Mouse (Mus musculus) intestine, embryonic 16.5 days (tissue): ENCODE measurements around the gene Klhl9. TPM values are rescaled to one million over a fixed set of nuclear protein-coding genes. Genes with fewer than 3 reads are reported as not detected.
A peak's percentile ranks its signal among the peaks of the same experiment; 100 is the strongest.
"Not testable (repeated sequence)": the region's sequence is repeated elsewhere in the genome, so short reads cannot be mapped to it uniquely, and the experiment has no call there.

Experiments used
- ATAC-seq: fragments of 200-750 bp; cut with Nextera tagmentation; 2 replicates; pipeline ENCODE4 v1.8.0; 2017; ENCODE audit warnings: moderate TSS enrichment, moderate library complexity
- H3K27ac ChIP-seq: fragments of 300-500 bp; sonication (generic); 2 replicates; pipeline ENCODE4 v1.5.1; 2014; ENCODE audit warnings: mild to moderate bottlenecking, low read length
- H3K27me3 ChIP-seq: fragments of 300-500 bp; sonication (generic); replicated peaks from 2 replicates; pipeline ENCODE4 v1.6.1; 2014; ENCODE audit warnings: low read length, control low read depth, mixed read lengths; ENCODE audit not compliant: control insufficient read depth, insufficient read depth
- H3K36me3 ChIP-seq: fragments of 300-500 bp; sonication (generic); 2 replicates; pipeline ENCODE4 v1.6.1; 2014; ENCODE audit warnings: low read length, control low read depth; ENCODE audit not compliant: control insufficient read depth, insufficient read depth
- H3K4me1 ChIP-seq: fragments of 300-500 bp; sonication (generic); 2 replicates; pipeline ENCODE4 v1.6.1; 2014; ENCODE audit warnings: low read length, control low read depth, mixed read lengths; ENCODE audit not compliant: control insufficient read depth, insufficient read depth
- H3K4me2 ChIP-seq: fragments of 300-500 bp; sonication (generic); 2 replicates; pipeline ENCODE4 v1.6.1; 2014; ENCODE audit warnings: low read depth, low read length, control low read depth
- H3K4me3 ChIP-seq: fragments of 300-500 bp; sonication (generic); 2 replicates; pipeline ENCODE4 v1.5.1; 2014; ENCODE audit warnings: mild to moderate bottlenecking, low read length
- H3K9ac ChIP-seq: fragments of 300-500 bp; sonication (generic); 2 replicates; pipeline ENCODE4 v1.6.1; 2014; ENCODE audit warnings: low read depth, low read length
- H3K9me3 ChIP-seq: fragments of 300-500 bp; sonication (generic); 2 replicates; pipeline ENCODE4 v1.6.1; 2016; ENCODE audit warnings: low read length, control low read depth; ENCODE audit not compliant: control insufficient read depth
- WGBS: fragments of 180-500 bp; shearing (Covaris S2); extraction: QIAGEN DNeasy Blood & Tissue Kit; methylation state at CpG from one replicate; pipeline ENCODE4 v1.1.7; 2014; 5-methylcytosine and 5-hydroxymethylcytosine counted together
- polyA plus RNA-seq: library from polyadenylated mRNA; unstranded; fragments of >200 nt; fragmentation: Nextera tagmentation; extraction: Ambion mirVana; gene quantifications from 2 replicates; pipeline ENCODE4 v1.2.1, GENCODE M21; 2015

The Klhl9 gene
- polyA plus RNA-seq, 1 experiment from 2014 or later: 63.4 TPM

GRCm38 (mm10) chr4:88756581-88757513 lies 34.6 kb upstream of the Klhl9 start:
- H3K4me2 ChIP-seq: peak overlapping the region; percentile 59
- peak; percentile 33; the same call in 1 of the 2 replicates for ATAC-seq
- H3K9me3 ChIP-seq, H3K4me1 ChIP-seq, H3K36me3 ChIP-seq, H3K27me3 ChIP-seq: not testable (repeated sequence)
- peak overlapping the region; percentile 49 for H3K4me3 ChIP-seq
- 10% methylated on average over 28 of the region's 31 CpGs for WGBS
- H3K9ac ChIP-seq: peak overlapping the region; percentile 72
- H3K27ac ChIP-seq: peak overlapping the region; percentile 94

GRCm38 (mm10) chr4:88754818-88755340 lies 32.6 kb upstream of the Klhl9 start, which contains the start of gene Gm13271:
TSS of gene Gm13271 (plus strand) at chr4:88754868.
- not testable (repeated sequence) for H3K4me1 ChIP-seq, H3K36me3 ChIP-seq, ATAC-seq, H3K9me3 ChIP-seq, H3K4me2 ChIP-seq, H3K4me3 ChIP-seq, H3K27ac ChIP-seq, H3K9ac ChIP-seq, H3K27me3 ChIP-seq
- WGBS: 74% methylated on average over 14 of the region's 15 CpGs

- Histone ChIP-seq H3K4me1 (no peaks in the 10 kb centered on the region), H3K4me2 (no peak overlapping the region), H3K27ac (no peak overlapping the region), H3K36me3 (no peaks in the 10 kb centered on the region), H3K9me3 (no peaks in the 10 kb centered on the region), H3K4me3 (no peak overlapping the region), H3K27me3 (no peaks in the 10 kb centered on the region), H3K9ac (no peak overlapping the region)
- ATAC-seq: no peak
- WGBS: 59% methylated on average over 6 of the region's 6 CpGs
Observed at GRCm38 (mm10) chr4:88749926-88750325, 27.7 kb upstream of the Klhl9 start.

DNA sequence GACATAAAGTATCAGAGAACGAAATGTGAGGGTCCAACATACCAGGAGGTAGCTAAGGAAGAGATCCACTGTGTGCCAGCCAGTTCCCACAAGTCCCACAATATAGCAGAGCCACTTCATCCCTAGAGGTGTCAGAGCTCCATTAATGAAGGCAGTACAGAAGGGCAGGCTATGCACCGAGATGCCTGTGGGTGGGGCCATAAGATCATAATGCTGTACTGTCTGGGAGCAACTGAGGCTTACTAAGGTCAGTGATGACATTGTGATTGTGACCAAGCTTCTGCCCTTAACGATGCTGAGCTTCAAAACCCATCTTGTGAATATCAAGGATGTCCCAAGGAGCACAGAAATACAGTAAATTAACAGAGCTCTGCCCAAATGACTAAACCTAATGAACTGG lies 21.9 kb upstream of the Klhl9 start:
- Histone ChIP-seq H3K4me2 (no peak overlapping the region), H3K4me1 (peaks cover 3% of the 10 kb centered on the region; the same call in 1 of the 2 replicates), H3K4me3 (no peak overlapping the region), H3K36me3 (no peaks in the 10 kb centered on the region), H3K9me3 (no peaks in the 10 kb centered on the region), H3K9ac (no peak overlapping the region), H3K27ac (no peak overlapping the region), H3K27me3 (no peaks in the 10 kb centered on the region)
- 78% methylated on average over 3 of the region's 3 CpGs for WGBS
- ATAC-seq: no peak

- Histone ChIP-seq H3K9ac (no peak overlapping the region), H3K36me3 (no peaks in the 10 kb centered on the region), H3K4me1 (peaks cover 3% of the 10 kb centered on the region; the same call in 1 of the 2 replicates), H3K27me3 (no peaks in the 10 kb centered on the region), H3K4me2 (no peak overlapping the region), H3K27ac (no peak overlapping the region), H3K4me3 (no peak overlapping the region), H3K9me3 (no peaks in the 10 kb centered on the region)
- ATAC-seq: no peak
- WGBS: 58% methylated on average over 7 of the region's 7 CpGs
Observed at GRCm38 (mm10) chr4:88742771-88743371, 20.6 kb upstream of the Klhl9 start.

- no peak overlapping the region for H3K4me2 ChIP-seq
- H3K9me3 ChIP-seq: no peaks in the 10 kb centered on the region
- H3K27me3 ChIP-seq: no peaks in the 10 kb centered on the region
- ATAC-seq: no peak
- H3K27ac ChIP-seq: no peak overlapping the region
- H3K9ac ChIP-seq: no peak overlapping the region
- H3K4me1 ChIP-seq: peaks cover 3% of the 10 kb centered on the region; the same call in 1 of the 2 replicates
- H3K36me3 ChIP-seq: no peaks in the 10 kb centered on the region
- H3K4me3 ChIP-seq: no peak overlapping the region
- WGBS: 86% methylated on average over 4 of the region's 4 CpGs
Observed at GRCm38 (mm10) chr4:88741426-88741825, 19.2 kb upstream of the Klhl9 start.

- WGBS: 86% methylated on average over 6 of the region's 6 CpGs
- Histone ChIP-seq H3K9me3 (no peaks in the 10 kb centered on the region), H3K27ac (no peak overlapping the region), H3K4me3 (no peak overlapping the region), H3K4me2 (no peak overlapping the region), H3K9ac (no peak overlapping the region), H3K4me1 (peaks cover 3% of the 10 kb centered on the region; the same call in 1 of the 2 replicates), H3K36me3 (no peaks in the 10 kb centered on the region), H3K27me3 (no peaks in the 10 kb centered on the region)
- ATAC-seq: no peak
Observed at GRCm38 (mm10) chr4:88739036-88739435, 16.8 kb upstream of the Klhl9 start.

- H3K9ac ChIP-seq: no peak overlapping the region
- H3K4me1 ChIP-seq: peaks cover 3% of the 10 kb centered on the region; the same call in 1 of the 2 replicates
- H3K36me3 ChIP-seq: no peaks in the 10 kb centered on the region
- no peak for ATAC-seq
- no peak overlapping the region for H3K27ac ChIP-seq
- H3K9me3 ChIP-seq: no peaks in the 10 kb centered on the region
- H3K27me3 ChIP-seq: no peaks in the 10 kb centered on the region
- H3K4me3 ChIP-seq: no peak overlapping the region
- WGBS: 4% methylated on average over 2 of the region's 2 CpGs
- H3K4me2 ChIP-seq: no peak overlapping the region
Observed at GRCm38 (mm10) chr4:88738480-88738879, 16.2 kb upstream of the Klhl9 start.

DNA sequence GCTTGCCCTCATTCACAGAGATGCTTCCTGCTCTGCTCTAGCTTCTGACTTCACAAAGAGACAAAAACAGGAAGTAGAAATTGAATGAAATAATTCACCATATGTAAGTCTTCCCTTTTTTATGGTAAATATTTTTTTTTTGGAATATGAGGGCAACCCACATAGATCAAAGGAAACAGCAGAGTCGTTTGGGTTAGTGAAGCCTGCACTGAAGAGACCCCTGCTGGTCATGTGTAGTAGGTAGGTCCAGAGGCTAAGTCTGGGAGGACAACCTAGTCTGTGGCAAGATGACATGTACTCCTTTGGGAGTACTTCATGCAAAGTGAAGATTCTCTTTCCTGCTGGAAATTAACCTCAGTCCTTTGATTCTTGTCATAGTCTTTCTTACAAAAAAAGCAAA lies 5.1 kb upstream of the Klhl9 start:
- Histone ChIP-seq H3K4me3 (no peak overlapping the region), H3K27me3 (no peaks in the 10 kb centered on the region), H3K9ac (no peak overlapping the region), H3K9me3 (no peaks in the 10 kb centered on the region), H3K27ac (no peak overlapping the region), H3K36me3 (no peaks in the 10 kb centered on the region), H3K4me2 (no peak overlapping the region), H3K4me1 (no peaks in the 10 kb centered on the region)
- no peak for ATAC-seq
- 5% methylated on average over 1 of the region's 1 CpGs for WGBS
